Mouse (Mus musculus) retina, adult 2 months (tissue): ENCODE results near the gene Zfp839.
"Not testable (repeated sequence)": the region's sequence is repeated elsewhere in the genome, so short reads cannot be mapped to it uniquely, and the experiment has no call there.

Source experiments
- DNase-seq: peaks from one replicate; pipeline ENCODE4 v3.0.0-alpha.2; 2012; ENCODE audit warnings: low read depth, low spot score

Zfp839 gene

DNA sequence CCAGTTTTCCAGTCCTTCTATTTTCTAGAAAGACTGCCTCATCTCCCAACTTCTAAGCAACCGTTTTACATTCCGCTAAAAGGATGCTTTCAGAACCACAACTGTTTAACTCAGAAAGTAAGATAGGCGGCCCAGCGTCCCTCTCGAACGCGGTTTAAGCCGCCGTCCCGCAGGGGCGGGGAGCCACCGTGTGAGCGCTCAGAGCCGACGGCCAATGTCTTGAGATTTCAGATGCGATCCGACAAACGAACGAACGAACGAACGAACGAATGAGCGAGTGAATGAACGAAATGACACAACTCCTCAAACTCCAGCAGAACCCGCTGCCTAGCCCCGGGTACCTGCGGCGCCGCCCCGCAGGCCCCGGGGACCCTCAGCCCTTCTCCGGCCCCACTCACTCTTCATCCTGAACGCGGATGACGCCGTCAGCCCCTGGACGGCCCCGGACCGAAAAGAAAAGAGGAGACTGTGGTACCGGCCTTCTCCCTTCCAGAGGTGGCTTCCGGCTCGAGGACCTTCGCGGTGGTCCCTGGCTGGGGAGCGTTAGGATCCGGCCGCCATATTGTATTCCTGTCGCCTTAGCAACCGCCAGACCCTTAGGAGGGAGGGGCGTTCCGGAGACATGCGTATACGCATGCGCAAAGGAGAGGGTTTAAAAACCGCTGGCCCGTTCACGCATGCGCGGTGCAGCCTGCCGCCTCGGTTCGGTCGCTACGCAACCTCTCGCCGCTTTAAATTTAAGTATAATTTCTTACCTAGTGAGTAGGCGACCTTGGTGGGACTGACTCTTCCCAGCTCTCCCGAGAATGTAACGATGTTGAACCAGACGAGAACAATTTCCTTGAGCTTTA, 9.5 kb upstream of the Zfp839 start, which contains the start of gene Mok:
Gene Mok, minus strand, starts transcription at position 592 of the 851 bp plus-strand sequence.
- DNase-seq: peak; percentile 90

DNA sequence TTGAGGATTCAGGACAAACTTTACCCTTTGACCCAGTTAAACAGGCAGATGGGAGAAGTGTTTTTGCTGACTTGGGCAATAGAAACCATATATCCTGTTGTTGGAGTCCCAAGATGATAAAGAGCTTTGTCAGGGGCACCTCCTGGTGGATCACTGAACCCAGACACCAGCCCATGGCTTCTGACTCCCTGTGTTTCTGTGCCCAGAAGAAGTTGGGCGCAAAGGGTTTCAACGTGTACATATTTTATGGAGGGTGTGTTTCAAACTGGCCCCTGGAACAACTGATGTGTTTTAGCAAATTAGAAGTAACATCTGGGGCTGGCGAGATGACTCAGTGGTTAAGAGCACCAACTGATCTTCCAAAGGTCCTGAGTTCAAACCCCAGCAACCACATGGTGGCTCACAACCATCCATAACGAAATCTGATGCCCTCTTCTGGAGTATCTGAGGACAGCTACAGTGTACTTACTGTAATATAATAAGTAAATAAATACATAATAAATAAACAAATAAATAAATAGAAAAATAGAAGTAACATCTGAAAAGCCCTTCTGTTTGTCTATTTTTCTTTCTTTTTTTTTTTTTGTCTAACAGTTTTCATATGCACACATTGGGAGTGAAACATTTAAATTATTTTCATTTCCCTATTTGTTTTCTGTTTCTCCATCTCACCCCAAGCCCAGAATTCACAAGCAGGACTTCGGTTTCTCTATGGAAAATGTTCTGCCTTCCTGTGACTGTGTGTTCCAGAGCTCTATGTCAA, 8.1 kb upstream of the Zfp839 start:
- no peak for DNase-seq

DNA sequence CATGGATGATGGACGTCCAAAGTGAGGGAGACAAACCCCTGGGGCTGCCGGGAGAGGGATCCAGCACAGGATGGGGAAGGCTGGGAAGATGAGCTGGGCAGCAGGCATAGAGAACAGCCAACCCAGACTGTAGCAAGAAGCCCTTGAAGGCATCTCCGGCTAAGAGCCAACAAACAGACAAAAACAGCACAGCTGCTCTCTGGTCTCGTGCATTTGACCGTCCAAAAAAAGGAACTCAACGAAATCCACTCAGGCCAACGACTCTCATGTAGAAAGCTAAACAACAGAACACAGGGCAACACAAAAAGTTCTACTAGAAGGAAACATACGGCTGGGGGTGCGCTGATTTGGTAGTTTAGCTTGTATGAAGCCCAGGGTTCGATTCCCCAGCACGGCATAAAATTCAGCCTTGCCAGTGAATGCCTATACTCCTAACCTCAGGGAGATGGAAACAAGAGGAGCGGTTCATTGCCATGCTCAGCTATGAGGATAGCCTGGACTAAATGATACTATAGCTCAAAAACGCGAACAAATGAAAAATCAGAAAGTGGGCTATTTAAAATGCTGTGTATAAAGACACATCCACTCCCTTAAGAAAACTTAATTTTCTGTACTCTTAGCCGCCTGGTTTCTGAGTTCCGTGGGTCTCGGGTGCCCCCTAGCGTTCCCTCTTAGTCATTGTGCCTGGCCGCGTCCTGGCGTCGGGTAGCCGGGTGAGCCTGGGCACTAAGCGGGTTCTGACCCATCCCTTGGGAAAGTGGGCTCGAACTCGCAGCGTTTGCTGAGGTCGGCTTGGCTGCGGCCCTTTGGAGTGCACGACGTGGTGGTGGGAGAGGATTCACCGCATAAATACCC, 6.6 kb upstream of the Zfp839 start:
- peak; percentile 68 for DNase-seq

DNA sequence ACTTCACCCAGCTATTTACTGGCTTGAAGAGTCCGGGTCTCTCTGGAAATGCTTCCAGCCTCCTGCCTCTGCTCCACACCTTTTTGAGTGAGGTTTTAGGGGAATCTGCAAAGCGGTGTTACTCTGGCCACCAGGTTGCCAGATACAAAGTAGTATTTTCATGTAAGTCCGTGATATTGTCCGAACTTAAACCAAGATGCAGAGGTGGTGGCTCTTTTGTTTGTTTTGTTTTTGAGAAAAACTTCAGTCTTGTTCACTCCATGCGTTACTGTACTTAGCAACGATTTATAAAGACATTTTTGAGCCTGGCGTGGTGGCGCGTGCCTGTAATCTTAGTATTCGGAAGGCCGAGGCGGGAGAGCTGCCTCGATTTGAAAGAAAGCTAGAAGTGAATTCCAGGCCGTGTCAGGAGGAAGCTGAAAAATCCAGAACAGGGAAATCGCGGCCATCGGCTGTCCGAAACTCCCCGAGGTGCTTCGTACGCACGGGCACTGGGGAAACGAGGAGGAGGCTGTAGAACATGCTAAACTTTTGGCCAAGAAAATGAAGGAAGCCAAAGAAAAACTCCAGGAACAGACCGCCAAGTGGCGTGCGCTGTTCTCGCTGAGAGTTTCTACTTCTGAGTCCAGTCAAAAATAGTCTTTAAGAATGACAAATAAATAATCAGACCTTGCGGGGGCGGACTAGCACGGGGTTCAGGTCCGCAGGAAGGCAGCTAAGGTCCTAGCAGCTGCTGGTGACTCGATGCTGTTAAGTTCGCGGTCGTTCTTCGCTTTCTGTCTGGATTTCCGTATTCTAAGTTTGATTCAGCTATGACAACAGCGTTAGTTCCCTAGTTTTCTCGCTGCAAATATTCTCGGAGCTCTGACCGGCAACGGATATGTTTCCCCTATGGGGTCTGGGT, 5.6 kb upstream of the Zfp839 start:
- no peak for DNase-seq

DNA sequence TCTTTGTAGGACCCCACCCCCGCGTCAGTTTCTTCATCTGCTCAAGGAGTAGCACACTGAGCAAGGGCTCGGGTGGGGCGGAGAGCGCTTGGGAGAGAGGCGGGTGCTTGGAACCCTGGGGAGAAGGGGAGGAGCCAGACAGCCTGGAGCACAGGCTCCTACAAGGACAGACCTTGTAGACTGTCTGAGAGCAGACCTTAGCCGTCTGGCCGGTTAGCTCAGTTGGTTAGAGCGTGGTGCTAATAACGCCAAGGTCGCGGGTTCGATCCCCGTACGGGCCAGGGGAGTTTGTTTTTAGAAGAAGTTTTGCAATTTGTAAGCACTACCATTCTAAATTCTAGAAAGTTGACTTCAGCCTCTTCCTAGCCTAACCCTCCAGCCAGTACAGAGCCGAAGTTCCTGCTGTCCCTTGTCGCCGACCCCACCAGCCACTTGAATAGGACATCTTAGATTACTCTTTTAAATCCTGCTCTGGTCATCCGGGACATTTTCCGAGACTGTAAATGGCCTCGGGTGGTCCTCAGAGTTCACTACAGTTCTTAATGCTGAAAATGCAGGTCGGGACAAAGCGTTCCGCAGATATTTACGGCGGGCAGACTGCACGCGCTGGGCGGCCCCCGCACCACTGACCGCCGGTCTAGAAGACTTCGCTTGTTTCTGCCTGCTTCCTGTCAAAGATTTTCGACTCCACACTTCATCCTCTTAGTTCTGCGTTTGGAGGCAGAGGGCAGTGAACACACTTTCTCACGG, 4.7 kb upstream of the Zfp839 start:
- DNase-seq: peak; percentile 92

DNA sequence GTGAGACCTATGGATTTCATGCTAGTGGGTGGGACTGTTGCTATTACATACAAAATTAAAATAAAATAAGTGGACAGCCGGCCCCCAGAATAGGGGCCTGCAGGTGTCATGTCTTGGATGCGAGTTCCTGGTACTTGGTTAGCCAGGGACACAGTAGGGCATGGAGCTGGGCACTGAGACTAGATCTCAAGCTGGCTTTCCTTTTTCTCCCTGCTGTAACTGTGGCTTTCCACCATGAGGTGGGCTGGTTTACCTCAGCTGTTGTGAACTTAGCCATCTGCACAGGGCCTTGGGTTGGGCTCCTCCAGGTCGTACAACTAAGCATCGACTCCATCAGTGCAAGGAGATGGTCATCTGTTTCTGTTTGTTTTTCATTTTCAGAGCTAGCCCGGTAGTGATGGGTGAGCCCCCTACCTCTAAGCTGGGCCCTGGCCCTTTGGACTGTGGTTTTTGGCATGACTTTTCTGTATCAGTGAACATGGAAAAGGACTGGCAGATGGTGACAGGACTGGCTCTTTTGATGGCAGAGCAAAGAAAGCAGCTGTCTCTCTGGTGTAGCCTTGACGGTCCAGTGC, 3.8 kb upstream of the Zfp839 start:
- DNase-seq: no peak

DNA sequence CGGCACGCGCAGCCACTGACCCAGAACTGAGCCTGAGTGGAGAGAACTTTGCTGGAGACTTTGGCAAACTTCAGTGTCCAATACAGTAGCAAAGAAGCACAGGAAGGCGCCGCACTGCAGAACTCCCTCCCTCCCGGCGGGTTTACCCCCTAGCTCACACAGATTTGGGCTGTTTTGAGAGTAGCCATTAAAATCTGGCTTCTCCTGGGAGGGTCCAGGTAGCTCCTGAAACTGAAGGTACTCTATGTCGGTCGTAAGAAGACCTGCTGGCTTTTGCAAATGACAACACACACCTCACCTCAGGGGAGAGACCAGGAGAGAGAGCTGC, 840 bp downstream of the Zfp839 start:
- DNase-seq: no peak

DNA sequence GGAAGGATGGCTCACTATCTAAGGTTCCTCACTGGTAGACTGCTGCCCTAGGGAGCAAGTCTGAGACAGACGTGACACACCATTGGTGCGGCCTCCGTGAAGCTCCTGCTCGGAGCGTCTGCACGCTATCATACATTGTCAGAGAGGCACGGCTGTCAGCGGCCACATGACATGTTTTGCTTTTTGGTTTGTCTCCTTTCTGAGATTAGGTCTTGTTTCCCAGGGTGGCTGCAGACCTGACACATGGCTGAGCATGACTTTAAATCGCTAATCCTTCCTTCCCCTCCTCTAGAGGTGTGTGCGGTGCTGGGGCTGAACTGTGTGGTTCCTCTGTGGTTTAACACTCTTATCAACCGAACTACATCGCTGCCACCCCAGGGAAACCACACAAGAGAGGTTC, 1.4 kb downstream of the Zfp839 start:
- no peak for DNase-seq

DNA sequence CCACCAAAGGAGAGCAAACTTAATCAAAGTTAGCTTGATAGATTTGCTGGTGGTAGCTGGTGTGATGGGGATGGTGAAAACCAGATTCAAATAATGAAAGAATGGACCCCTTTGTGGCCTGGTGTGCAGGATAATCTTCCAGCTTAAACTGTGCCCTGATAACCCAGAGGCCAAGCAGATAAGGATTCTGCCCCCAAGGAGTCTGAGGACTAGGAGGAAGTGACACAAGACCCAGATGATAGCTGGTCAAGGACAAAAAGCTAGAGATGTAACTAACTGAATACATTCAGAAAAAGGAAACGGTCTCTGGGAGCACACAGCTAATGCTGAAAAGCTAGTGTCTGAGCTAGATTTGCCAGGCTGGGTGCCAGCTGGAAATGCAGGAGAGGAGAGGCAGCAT, 1.9 kb downstream of the Zfp839 start:
- DNase-seq: no peak

DNA sequence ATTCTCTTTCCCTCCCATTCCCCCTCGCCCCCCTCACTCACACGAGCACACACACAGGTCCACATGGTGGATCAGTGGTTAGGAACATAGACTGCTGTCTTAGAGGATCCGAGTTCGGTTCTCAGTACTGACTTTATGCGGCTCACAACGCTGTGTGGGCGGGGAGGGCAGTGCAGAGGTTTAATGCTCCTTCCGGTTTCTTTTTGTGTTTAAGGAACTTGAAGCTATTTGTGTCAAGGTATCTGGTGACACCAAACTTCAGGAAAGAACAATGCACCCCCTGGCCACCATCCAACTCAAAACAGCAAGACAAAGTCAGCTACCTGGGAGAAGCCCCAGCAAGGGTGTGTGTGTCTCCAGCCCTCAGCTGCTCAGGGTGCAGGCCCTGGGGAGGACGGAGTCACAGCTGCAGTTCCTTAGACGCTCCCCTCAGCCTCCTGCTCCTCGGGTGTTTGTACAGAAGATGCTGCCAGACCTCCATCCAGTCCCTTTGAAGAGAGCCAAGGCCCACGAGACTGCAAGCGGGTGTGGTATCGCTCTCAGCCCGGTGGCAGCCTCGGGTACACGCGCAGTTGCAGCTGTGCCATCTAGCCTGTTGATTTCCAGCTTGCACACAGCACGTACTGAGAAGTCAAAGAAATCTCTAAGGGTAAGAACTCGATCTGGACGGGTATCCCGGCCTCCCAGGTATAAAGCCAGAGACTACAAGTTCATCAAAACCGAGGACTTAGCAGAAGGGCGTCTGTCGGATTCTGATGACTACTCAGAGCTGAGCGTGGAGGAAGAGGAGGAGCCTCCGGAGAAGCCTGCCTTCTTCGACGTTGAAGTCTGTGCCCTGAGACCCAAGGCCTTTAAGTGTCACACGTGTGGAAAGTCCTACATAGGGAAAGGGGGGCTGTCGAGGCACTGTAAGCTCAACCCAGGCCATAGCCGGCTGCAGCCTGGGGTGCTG, 5.0 kb downstream of the Zfp839 start:
- DNase-seq: no peak

DNA sequence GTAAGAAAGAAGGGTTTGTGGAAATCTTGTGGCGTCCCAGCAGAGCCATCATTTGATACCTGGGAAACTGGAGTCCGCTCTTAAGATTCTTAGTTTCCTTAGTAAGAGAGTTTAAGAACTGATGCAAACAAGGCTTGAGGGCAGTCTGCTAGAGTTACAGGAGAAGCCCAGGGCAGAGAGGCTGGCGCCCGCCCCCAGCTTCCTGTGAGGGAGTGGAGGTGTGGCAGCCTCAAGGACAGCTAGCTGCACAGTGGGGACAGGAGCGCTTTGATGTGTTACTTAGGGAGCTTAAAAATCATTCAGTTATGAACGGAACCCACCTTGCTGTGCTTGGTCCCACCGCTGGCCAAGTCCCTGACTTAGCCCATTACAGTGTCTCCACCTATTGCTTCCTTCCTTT, 7.1 kb downstream of the Zfp839 start:
- DNase-seq: no peak

DNA sequence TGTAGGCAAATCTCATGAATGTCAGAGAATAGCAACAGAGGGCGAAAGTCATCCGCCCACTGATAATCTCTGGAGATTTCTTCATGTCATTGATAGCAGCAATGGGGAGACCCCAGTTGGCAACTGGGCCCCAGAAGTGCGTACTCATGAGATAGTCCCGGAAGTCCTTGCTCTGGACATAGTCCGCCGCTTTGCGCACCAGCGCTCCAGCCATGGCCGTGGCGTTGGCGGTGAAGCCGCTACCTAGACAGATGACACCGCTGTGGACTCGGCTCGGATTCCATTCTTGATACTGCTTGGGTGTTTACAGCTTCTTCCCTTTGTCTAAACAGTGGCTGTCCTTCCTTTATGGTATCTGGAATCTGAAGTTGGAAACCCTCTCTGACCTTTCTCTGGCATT, 8.6 kb downstream of the Zfp839 start:
- not testable (repeated sequence) for DNase-seq

DNA sequence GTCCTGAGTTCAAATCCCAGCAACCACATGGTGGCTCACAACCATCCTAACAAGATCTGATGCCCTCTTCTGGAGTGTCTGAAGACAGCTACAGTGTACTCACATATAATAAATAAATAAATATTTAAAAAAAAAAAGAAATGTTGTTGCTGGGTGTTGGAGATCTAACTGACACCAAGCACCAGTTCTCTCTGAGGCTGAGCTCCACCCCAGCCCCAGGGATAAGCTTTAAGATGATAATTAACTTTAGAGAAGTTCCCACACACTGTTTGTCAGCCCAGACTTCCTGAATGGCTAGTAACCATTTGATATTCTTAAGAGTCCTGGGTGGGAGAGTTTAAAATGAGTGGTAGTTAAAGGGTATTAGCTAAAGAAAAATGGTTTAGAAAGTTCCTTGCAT, 10.2 kb downstream of the Zfp839 start:
- DNase-seq: no peak

DNA sequence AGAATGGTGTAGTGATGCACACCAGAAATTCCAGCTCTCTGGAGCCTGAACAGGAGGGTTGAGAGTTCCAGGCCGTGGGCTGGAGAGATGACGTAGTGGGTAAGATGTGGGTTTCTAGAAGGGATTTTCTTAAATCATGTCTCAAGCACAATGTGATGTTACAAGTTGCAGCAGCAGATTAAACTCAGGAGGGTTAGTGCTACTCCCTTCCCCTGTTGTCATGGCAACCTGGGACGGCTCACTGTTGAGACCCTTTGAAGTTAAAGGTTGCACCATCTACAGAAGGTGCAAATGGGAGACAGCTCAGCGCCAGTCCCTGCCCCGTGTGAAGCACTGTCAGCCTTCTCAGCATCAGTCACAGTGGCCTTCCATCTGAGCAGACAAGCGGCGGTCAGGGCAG, 11.2 kb downstream of the Zfp839 start:
- DNase-seq: no peak

DNA sequence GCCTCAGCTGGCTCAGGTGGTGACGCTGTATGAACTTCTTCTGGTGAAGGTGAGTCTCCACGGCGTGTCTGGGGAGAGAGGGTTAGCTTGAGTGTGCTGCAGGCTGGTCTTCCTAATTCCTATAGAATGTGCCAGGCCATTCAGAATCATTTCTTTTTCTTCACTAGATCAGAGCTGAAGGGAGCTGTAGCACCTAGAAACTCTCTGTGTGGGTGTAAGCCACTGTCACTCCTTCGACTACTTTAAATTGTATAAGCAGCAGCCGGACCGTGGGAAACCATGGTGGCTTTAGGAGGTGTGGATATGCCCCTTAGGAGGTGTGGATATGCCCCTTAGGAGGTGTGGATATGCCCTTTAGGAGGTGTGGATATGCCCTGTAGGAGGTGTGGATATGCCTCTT, 14.0 kb downstream of the Zfp839 start:
- no peak for DNase-seq

DNA sequence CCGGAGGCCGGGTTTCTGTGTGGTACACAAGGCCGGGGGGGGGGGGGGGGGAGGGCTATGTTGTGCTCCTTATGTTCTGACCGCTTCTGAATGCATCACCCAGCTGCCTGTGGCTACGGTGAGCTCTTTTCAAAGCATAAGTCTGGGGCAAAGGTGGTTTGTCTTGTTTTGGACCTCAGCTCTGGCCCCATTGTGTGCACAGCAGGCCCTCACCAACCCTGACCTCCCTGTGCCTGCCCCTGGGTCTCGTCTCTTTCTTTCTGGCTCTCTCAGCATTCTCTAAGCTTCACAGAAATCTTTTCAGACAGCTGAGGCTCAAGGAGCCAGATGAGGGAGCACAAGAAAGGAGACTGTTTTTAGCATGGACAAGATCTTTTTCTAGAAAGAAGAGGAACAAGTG, 15.5 kb downstream of the Zfp839 start:
- DNase-seq: no peak

DNA sequence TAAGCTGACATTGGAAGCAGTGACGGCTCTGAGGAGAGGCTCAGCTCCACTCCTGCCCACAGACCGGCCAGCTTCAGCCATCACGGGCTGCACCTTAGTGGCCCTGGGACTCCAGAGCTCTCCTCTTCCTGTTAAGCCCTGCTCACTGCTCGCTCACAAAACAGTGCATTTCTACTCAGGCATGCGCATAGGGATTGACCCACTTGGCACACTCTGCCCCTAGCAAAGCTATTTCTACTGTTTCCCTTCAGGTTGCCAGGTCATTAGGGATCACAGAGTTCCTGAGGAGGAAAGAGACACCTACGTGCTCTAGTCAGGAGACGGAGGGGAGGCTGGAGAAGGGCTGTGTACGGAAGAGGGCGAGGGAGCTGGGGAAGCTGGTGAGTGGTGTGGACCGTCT, 15.9 kb downstream of the Zfp839 start:
- no peak for DNase-seq

DNA sequence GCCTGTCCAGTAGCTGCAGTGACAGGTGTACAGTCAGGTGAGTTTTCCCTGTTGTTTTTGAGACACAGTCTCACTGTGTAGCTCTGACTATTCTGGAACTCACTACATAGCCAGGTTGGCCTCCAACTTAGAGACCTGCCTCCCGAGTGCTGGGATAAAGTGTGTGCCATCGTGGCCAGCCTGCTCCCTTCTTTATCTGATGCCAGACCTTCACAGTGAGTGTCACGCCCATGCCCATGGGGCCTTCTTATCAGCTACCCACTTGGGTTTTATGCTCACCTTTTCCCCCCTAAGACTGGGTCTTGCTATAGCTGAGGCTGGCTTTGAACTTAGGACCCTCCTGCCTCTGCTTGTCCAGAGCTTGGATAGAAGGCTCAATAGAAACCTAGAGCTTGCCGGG, 20.1 kb downstream of the Zfp839 start:
- no peak for DNase-seq

DNA sequence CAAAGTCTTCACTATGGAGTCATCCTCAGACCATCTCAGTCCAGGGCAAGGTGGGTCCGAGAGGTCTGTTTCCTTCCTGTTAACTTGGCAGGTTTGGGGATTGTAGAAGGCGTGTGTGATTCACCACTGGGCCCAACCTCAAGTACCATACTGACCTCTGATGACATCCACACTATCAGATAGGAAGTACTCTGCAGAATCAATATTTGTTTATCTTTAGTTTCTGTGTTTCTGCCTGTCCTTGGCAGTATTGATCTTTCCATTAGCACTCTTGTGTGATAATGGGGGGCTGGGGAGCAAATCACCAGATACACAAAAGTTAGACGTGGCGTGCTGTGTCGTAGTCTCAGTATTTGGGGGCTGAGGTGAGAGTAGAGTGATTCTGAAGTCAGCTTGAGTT, 21.2 kb downstream of the Zfp839 start:
- no peak for DNase-seq
